Mouse (Mus musculus) regulatory T cell (primary cell): ENCODE results near the gene D430019H16Rik.

Experiments
- in situ Hi-C: fragments of 300-600 bp; cut with MboI, MseI; formaldehyde crosslinking; loops from one replicate; pipeline ENCODE4 v1.15.1; 2025; ENCODE audit warnings: high pct_unique_total_duplicates

The D430019H16Rik gene

DNA sequence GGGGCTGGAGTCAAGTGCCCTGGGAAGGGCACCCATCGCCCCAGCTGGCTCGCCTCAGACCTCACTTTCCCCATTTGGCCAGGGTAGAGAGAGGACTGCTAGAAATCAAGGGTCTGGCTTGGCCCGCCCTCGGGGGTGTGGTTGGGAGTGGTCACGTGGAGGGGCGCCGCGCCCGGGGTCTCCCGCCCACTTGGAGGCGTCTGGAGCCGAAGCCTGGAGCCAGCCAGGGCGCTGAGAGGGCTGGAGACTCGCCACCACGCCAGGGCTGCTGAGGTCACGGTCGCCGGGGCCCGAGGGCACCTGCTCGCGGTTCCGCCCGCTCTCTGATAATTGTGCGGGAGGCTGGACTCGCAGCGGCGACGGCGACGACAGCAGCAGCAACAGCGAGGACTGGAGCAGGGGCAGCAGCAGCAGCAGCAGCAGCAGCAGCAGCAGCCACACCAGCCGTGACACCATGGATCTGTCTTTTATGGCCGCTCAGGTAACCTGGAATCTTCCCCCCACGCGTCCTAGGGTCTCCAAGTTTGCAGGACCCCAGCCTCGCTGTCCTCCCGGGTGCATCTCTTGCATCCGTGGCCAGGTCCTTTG, at the start of gene D430019H16Rik:
Gene D430019H16Rik (plus strand): TSS at position 187 of the 588 bp plus-strand sequence.
- in situ Hi-C loops, result no loop called here

DNA sequence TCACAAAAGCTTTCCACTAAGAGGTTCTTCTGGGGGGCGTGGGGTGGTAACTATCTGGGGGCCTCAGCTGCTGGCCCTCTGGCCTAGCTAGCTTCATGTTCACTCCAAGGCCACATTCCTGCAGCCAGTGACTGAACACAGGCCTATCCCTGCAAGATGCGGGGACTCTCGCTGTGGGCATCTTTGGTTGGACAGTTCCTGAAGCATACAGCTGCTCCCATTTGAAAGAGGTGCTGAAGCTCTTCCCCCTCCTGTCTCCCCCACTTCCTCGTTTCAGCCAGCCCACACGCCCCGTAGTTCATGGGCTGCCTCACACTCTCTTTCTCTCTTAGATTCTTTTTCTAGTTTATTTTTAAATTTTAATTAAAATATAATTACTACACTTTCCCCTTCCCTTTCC, 47.6 kb upstream of the D430019H16Rik start:
- in situ Hi-C loops, result no loop called here

DNA sequence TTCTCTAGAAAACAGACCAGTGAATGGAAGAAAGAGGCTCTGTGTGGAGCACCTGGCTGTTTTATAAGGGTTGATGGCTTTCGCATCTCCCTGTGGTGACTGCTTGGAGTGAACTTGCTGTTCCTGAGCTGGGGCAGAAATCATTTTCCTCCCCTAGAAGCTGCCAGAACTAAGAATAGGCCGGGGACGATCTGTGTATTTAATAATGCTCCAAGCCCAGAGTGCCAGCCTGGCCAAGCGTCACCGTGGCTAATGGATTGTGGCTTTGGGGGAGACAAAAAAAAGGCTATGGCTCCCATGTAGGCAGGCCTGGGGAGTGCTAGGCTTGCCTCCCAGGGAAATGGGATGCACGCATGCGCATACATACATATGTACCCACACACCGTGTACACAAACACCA, 39.7 kb upstream of the D430019H16Rik start:
- in situ Hi-C loops, result no loop called here

DNA sequence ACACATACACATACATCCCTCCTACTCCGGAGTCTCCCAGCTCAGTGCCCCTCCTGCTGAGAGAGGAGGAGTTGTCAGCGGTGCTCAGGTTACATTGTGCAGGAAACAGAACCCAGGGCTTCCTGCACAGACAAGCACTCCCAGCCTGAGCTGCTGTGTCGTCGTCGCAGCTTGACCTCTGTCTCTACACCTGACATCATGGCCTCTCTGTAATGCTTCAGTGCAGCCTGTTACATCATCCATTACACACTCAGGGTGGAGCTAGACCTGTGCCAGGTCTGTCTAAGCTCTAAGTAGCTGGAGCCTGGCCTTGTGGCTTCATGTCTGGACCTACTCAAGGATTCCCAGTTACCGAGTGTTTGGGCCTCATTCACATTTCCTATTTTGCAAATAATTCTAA, 33.2 kb upstream of the D430019H16Rik start:
- in situ Hi-C loops, result no loop called here

DNA sequence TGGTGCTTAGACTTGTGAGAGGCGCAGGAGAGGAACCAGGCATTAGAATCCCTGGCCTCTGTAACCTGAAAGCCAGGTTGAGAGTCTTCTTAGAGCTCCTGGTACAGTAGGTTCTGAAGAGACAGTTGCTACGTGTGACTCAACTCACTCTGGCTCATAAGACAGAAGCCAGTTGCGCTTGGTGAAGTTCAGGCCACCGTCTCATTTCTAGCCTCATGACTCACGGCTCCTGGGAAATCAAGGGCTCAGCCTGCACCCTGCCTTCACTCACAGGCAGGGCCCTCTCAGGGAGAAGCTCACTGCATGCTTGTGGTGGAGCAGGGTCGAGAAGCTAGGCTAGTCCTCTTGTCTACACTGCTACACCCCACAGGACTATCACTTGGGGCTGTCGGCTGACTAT, 27.1 kb upstream of the D430019H16Rik start:
- in situ Hi-C loops, result no loop called here

DNA sequence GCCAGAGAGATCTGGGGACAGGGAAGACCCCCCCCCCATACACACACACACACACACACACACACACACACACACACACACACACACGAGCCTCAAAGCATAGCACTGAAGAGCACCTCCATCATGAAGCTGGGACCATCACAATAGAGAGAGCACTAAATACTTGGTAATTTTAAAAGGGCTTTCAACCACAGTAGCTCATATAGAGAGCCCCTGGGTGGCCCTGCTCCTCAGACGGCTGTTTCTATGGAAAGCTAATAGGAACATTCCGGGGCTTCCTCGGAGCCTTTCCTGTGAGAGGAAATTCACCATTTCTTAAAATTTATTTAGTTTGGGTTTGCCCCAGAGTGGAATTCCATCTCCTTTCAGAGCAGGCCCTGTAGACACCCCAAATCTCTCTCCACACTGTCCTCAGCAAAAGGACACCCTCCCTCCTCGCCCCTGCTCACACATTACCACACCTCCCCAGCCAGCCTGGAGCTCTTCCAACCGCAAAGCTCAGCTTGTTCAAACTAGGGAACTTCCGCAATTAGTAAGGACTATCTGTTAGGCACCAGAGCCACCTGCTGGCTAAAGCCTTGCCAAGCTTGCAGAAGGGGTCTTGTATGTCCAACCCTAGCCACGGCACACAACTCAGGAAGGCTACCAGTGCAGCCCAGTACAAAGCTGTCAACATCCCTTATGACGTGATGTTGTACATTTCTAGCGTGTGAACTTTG, 26.5 kb upstream of the D430019H16Rik start:
- in situ Hi-C loops, result no loop called here

DNA sequence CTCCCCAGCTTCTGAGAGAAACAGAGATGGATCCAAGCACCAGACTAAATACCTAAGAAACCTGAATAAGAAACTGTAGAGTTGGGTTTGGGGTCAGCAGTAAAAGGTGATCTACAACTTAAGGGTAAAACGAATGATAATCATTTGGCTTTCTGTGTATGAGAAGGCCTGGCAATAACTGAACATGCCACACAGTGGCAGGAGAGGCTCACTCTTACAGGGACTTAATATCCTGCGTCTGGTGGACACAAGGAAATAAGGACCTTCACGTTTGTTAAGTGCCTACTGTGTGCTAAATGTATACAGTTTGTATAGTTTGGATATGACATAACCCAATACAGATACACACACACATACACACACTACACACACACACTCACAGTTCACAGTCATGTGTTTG, 21.8 kb upstream of the D430019H16Rik start:
- in situ Hi-C loops, result no loop called here

DNA sequence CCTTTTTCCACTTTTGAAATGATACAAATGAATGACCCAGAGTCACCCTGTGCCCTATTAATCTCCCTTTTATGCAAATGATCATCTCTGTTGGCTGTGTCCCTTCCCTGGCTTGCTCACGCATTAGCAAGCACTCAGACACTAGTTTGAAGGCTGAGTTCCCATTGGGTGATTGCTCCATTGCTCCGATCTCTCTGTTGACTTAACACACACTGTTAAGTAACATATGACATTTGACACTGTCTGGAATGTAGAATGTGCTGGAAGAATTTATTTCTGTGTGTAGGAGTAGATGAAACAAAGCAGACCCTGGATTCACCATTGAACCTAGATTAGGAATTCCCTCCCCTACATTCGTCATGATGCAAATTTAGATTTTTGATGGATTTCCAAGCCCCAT, 20.8 kb upstream of the D430019H16Rik start:
- in situ Hi-C loops, result no loop called here

DNA sequence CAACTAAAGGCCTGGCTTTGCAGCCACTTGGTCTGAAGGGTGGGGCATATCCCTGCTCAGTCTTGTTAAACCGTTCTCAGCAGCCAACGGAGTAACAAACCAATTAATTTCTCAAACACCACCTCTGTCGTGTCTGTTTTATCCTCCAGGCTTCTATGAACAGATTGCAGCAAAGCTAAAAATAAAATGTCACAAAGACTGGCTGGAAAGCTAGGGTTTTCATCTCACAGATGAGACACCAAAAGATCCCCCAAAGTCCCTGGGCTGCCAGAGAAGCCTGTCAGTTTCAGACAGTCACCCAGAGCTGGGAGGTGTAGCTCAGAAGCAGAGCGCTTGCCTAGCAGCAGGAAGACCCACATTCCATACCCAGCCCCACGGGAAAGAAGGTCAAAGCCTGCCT, 15.4 kb upstream of the D430019H16Rik start:
- in situ Hi-C loops, result no loop called here

DNA sequence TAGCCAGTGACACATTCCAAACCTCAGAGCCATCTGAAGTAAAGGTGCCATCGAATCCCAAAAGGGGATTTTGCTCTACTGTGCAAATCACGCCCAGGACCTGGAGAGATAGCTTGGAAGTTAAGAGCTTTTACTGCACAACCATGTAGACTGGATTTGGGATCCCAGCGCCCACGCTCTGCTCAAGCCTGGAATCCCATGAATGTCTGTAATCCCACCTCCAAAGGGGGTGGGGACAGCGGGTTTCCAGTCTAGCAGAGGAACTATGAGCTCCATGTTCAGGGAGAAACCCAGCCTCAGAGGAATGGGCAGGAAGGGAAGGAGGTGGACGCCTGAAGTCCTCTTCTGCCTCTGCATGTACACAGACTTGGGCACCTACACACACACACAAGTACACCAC, 13.7 kb upstream of the D430019H16Rik start:
- in situ Hi-C loops, result no loop called here

DNA sequence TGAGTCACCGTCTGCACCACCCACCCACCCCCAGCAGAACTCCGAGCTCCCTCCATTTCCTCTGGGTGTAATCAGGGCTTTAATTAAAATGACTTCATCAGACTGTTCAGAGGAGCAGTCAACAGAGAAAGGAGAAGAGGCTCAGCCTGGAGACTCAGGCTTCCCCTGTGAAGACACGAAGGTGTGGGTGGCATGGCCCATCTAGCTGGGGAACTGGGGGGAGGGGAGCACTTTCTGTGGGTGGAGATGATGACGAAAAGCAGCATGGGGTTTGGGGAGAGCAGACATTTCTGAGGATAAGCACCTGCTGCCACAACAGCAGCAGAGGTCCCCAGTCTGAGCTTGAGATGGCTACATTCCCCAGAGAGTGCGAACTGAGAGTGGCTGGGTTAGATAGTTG, 10.1 kb upstream of the D430019H16Rik start:
- in situ Hi-C loops, result no loop called here

DNA sequence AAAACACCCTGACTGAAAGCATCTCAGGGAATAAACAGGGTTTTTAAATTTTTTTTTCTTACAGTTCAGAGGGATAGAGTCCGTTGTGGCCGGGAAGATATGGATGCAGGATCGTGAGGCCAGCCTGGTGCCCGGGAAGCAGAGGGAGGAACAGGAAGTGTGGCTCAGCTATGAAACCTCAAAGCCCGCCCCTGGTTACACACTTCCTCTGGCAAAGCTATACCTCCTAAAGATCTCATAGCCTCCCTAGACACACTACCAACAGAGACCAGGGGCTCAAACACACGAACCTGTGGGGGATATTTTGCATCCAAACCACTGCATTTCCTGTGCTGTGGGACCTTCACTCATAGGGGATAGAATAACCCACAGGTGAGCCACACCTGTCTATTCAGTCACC, 7.9 kb upstream of the D430019H16Rik start:
- in situ Hi-C loops, result no loop called here

DNA sequence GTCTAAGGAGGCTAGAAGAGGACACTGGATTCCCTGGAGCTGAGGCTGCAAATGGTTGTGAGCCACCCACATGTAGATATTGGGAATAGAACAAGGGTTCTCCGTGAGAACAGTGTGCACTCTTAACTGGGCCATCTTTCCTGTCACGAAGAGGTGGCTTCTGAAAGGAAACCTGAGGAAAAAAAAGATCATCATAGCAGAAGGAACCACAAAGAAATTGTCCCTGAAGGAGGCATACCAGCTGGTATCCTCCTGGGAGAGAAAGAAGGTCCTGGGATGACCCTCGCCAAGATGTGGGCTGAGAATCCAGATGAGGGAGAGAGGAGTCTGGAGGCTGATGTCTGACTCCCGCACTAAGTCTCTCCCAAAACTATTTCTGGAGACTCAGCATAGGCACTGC, 4.4 kb upstream of the D430019H16Rik start:
- in situ Hi-C loops, result no loop called here

DNA sequence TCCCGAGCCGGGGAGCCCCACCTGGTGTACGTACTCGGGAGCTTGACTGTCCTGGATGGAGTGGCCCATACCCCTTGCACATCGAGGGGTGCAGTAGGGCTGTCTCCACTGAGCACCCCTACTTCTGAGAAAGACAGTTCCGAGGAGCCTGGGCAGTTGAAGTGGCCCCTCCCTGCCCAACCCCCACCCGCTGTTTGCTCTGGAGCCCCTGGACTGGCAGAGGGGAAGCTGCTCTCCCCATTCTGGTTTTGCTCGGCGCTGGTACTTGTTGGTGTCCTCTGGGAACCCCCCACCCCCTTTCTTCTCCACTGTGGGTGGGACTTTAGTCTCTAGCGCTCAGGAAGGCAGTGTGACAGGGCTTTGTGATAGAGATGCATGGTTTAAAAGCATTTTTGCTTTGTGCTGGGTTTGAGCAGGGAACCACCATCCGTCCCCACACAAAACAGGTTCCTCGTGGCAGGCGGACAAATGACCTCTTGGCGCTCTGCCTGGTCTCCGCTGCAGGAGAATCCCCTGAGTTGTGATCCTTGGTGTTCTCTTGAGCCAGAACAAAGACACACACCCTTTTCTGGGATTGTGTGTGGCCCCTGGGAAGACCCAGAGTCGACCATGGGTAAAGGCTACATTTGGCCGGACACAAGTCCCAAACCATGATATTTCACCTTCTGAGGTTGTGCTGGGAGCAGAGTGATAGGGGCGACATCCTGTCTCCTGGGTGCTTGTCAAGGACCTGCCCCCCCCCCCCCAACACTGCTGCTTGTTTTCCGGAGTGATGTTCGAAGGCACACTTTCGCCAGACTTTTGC, 804 bp downstream of the D430019H16Rik start:
- in situ Hi-C loops, result no loop called here

DNA sequence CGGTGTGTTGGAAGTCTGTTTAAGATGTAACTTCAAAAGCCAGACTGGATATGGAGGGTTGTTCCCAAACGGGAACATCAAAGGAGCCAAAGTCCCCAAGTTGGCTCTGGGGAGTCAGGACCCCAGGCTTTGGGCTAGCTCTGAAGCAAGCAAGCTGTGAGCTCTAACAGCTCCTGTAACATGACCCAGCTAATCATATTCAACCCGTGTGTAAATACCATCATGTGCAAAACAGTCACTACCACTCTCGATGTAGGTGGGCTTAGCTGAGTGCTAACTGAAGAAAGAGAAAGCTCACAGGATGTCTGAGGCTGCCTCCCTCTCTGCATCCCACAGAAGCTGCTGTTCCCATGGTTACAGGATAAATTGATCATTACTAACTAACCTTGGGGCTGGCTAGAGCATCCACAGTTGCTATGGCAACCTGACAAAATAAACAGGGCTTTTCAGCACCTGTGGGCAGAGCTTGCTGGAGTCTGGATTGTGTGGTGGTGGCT, 1.5 kb downstream of the D430019H16Rik start:
- in situ Hi-C loops, result no loop called here

DNA sequence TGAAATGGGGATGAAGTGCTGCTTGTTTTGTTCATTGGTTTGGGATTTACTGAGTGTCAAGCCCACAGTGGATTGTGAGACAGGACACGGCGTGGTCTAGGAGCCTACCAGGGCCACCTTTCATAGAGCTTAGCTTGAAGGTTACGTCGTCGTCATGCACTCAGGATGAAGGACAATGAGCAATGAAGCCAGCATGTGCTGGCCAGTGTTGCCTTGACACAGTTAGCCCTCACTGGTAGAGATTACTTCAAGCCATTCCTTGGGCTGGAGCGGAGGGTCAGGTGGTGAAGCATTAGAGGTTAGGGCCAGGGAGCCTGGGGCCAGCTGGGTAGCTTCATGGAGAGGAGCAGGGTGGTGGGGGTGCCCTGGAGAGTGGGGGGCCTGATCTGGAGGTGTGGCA, 5.1 kb downstream of the D430019H16Rik start:
- in situ Hi-C loops, result no loop called here

DNA sequence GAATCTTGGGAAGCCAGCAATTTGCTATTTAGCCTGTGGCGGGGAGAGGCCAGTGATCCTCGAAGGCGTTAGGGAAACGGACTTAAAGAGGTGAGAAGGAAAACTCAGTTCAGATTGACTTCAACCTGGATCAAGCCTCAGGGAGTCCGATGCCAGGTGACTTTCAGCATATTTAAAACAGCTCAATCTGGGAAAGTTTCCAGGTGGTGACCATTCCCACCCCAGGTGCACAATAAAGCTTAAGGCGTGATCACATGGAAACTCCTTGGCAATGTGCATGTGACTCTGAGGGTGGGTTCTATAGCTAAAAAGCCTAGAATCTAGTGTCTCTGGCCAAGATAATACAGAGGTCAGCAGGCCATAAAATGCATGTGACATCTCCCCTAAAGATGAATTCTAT, 7.4 kb downstream of the D430019H16Rik start:
- in situ Hi-C loops, result no loop called here

DNA sequence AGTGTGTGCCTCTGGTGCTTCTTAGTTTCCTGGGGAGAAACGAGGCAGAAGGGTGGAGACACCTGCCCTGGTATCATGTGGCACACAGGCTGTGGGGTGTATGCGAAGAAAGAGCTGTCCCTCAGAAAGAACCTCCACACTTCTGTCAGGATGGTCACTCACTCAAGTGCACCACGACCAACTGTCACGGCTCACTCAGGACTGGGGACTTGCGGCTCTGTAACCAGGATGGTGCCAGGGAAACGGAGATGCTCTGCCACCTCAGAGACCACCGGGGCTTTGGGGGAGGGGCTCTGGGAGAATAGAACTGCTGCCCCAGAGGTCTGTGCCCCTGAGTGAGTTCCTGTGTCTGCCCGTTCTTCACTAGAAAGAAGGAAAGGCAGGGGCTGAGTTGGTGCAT, 15.4 kb downstream of the D430019H16Rik start:
- in situ Hi-C loops, result no loop called here

DNA sequence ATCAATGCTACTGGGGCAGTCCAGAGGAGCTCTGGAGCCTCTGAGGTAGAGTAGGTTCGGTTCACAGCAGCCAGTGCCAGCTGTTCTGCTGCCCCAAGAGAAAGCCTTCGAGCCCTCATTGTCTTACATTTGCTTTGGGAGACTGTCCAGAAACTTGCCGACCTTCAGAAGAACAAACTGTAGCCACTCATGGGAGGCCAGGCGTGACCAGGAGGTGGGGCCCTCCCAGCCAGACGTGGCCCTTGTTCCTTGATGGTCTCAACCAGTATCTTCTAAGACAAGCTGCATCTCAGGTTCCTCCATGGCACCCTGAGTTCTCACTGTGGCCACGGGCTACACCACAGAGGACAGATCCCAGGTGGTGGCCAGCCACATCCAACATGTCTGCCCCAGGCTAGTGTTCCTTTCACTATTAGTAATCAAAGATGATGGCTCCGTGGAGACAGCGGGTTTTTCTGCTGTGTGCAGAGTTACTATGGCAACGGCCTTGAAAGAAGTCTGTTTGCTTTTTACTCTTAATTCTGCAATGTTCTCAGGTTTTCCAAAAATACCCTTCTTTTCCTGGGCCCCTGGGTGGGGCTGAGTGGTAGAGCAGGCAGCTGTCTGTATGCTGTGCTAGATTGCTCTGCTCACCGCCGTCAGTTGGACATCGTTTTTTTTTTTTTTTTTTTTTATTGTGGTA, 21.7 kb downstream of the D430019H16Rik start:
- in situ Hi-C loops, result no loop called here

DNA sequence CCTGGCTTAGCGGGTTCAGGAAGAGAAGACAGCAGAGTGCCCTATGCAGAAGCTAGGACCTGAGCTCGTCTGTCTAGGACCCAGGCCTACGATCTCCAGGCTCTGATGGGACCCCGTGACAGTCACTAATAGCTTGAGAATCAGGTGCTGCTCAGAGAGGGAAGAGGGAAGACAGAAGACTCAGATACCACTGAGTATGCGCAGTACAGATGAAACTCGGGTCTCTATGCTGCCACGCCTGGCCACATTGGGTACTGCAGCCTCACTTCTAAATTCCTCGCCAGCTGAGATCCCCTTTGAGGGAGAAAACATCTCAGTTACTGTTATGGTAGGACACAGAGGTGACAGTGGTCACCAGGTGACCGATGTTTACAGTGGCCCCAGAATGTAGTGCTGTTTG, 22.8 kb downstream of the D430019H16Rik start:
- in situ Hi-C loops, result no loop called here

DNA sequence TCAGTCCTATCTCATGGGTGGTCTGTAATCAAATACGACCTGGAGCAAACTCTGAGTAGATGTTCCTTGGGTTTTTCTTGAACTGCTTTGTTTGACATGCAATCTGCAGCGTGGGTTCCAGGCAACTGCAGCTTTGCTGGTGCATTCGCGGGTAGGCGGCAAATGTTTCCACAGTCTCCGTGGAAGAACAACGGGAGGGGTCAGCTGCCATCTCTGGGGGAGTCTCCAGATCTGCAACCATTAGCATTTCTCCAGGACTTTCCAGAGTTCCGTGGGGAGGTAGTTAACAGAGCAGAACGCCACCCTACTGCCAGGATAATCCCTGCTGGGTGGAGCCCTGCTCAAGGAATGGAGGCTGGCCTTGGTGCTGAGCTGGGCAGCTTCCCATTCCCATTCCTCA, 23.3 kb downstream of the D430019H16Rik start:
- in situ Hi-C loops, result no loop called here

DNA sequence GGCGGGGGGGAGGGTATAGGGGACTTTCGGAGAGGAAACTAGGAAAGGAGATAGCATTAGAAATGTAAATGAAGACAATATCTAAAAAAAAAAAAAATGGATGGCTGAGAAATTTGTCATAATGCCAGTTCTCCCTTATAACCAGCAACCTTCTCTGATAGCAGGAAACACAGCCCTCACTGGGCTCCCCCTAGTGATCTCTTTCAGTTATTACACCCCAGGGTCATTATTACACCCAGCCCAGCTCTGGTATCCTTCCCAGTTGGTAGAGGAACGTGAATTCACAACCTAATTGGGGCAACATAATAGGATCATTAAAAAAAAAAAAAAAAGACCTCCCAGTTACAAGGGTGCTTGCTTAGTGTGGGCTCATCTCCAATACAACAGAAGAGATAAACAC, 29.8 kb downstream of the D430019H16Rik start:
- in situ Hi-C loops, result no loop called here
